Mouse (Mus musculus) G1E (cell line): ENCODE measurements at regions not wholly inside any gene's neighbourhood (a gene's known extent, or its start where the extent isn't known, plus 50 kb on each side); places are given as distances from the start of the nearest gene placed in this dataset.

Experiments used
- CTCF ChIP-seq: IDR thresholded peaks from 2 replicates; pipeline ENCODE4 v1.5.1; 2012; ENCODE audit warnings: low read depth, low read length, inconsistent platforms, mixed read lengths
- GATA1 ChIP-seq: IDR thresholded peaks from 2 replicates; pipeline ENCODE4 v1.6.1; 2012; ENCODE audit warnings: borderline replicate concordance, low read length, inconsistent platforms, mixed read lengths
- POLR2AphosphoS5 ChIP-seq: IDR thresholded peaks from 2 replicates; pipeline ENCODE4 v1.6.1; 2012; ENCODE audit warnings: low read depth, low read length, inconsistent platforms; ENCODE audit not compliant: insufficient replicate concordance
- TAL1 ChIP-seq: conservative IDR thresholded peaks from 2 replicates; pipeline ENCODE4 v1.6.1; 2012; ENCODE audit warnings: low read depth, low read length, inconsistent platforms, mixed read lengths

DNA sequence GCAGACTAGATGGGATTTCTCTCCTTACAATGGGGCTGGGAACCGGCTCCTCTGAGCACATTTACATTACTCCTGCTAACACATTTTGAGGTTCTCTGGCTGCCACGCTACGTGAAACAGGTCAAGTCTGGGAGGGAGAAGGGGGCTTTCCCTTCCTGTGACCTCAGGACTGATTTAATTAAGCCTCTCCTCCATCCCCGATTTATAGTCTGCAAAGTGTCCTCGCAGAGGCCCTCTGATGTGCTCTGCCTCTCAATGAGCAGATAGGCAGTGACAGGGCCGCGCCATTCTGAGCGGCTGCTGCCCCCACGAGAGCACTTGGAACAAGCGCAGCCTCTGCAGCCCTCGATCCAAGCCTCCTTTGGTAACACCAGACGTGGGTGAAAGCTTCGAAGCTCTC is 86.5 kb upstream of the Creb1 start:
- TF ChIP-seq CTCF (no peak), TAL1 (no peak), GATA1 (no peak), POLR2AphosphoS5 (no peak)
